Mouse (Mus musculus): ENCODE data around the gene Ifitm6. TPM values are rescaled to one million over a fixed set of nuclear protein-coding genes. Genes with fewer than 3 reads are reported as not detected.
"Not testable (repeated sequence)": the region's sequence is repeated elsewhere in the genome, so short reads cannot be mapped to it uniquely, and the experiment has no call there.

Gene Ifitm6
- polyA plus RNA-seq, 1 experiment from 2014 or later, result 0.97 TPM

DNA sequence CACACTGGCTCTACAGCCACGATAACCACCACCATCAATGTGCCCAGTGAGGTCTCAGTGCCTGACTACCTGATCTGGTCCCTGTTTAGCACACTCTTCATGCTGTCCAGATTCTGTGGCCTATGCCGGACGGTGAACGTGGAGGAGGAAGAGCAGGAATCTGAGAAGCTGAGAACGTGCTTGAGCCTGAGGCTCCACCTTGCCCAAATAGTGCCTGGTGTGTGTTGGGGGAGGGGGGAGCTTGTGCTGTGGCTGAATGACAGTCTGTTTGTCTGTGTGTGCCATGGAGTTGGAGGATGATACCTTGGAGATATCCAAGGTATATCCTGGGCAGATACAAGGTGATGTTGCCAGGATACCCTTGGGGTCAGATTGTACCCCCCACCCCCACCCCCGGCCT, 27.5 kb downstream of the Ifitm6 start:
- Histone ChIP-seq H3K9ac (ENCODE audit: low read length) (no peak overlapping the region), H3K36me3 (ENCODE audit: control insufficient read depth, insufficient read depth, low read length) (no peaks in the 10 kb centered on the region), H3K27me3 (ENCODE audit: control insufficient read depth, insufficient read depth, low read length) (no peaks in the 10 kb centered on the region), H3K4me2 (ENCODE audit: low read length) (no peak overlapping the region), H3K9me3 (ENCODE audit: control insufficient read depth, low read length) (peaks cover 4% of the 10 kb centered on the region; the same call in 1 of the 2 replicates), H3K27ac (replicated peaks in 1 of 2; ENCODE audit: control insufficient read depth in 1 of 2, insufficient read depth in 1 of 2, low read depth in 2 of 2, low read length in 2 of 2) (no peak overlapping the region), H3K4me1 (ENCODE audit: control insufficient read depth in 2 of 2, insufficient read depth in 2 of 2, low read length in 2 of 2) (no peaks in the 10 kb centered on the region), H3K4me3 (ENCODE audit: control insufficient read depth in 1 of 2, insufficient read depth in 1 of 2, low read depth in 1 of 2, low read length in 2 of 2) (no peak overlapping the region)
- WGBS, result 51% methylated on average over 6 of the region's 6 CpGs
- no peak for ATAC-seq (ENCODE audit: insufficient number of reproducible peaks, insufficient read depth, low FRiP score, low read depth)

DNA sequence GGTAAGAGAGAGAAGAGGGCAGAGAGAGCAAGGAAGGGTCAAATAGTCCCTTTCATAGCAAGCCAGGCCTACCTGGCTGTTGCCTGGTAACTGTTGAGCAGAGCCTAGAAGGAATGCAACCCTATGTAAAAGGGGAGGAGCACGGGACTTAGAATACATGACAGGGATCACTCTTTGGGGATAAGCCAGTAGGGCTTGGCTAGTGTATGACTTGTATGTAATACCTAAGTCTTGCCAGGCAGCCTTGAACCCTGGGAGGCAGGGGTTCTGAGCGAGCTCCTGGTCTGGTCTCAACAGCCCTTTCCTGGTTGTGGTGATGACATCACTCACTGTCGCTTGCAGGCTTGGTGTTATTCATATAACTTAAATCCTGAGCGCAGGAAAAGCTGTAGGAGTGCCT, 28.7 kb downstream of the Ifitm6 start:
- Histone ChIP-seq H3K27ac (replicated peaks in 1 of 2; ENCODE audit: control insufficient read depth in 1 of 2, insufficient read depth in 1 of 2, low read depth in 2 of 2, low read length in 2 of 2) (no peak overlapping the region), H3K9ac (ENCODE audit: low read length) (no peak overlapping the region), H3K36me3 (ENCODE audit: control insufficient read depth, insufficient read depth, low read length) (no peaks in the 10 kb centered on the region), H3K4me3 (ENCODE audit: control insufficient read depth in 1 of 2, insufficient read depth in 1 of 2, low read depth in 1 of 2, low read length in 2 of 2) (no peak overlapping the region), H3K4me2 (ENCODE audit: low read length) (no peak overlapping the region), H3K27me3 (ENCODE audit: control insufficient read depth, insufficient read depth, low read length) (no peaks in the 10 kb centered on the region), H3K4me1 (ENCODE audit: control insufficient read depth in 2 of 2, insufficient read depth in 2 of 2, low read length in 2 of 2) (no peaks in the 10 kb centered on the region), H3K9me3 (ENCODE audit: control insufficient read depth, low read length) (peaks cover 4% of the 10 kb centered on the region; the same call in 1 of the 2 replicates)
- 60% methylated on average over 4 of the region's 4 CpGs for WGBS
- ATAC-seq (ENCODE audit: insufficient number of reproducible peaks, insufficient read depth, low FRiP score, low read depth), result no peak

DNA sequence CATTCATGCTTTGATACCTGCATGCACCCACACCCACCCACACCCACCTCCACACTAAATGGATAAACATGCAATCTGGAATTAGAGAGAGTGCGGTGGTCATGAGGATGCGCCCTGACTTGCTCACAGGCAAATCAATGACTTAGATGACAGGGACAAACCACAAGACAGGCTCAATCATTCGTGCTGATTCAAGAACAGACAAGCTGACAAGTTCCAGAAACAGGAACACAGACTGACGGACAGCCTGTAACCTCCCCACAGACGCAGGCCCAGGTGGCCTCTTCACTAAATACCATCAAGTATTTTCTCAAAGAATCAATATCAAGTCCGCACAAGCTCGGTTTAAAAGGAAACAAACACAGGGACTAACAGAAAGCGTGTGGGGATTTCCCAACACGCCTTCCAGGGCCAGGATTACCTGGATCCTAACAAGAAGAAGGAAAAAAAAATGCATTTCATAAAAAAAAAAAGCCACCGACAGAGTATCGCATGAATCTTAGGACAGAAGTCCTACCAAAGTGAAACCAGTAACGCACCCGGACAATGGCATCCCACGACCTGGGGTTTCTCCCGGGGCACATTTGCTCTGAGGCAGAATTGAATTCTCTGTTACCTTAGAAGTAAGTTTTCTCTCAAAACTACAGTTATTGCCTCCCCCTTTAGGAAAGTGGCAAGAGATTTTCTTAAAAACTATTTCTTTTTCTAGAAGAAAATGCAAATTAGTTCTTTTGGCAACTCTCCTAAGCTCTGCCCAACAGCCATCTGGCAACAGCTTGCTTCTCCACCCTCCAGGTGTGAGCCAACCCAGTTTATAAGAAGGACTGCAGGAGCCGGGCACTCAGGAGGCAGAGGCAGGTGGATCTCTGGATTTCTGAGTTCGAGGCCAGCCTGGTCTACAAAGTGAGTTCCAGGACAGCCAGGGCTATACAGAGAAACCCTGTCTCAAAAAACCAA, 30.3 kb downstream of the Ifitm6 start:
- Histone ChIP-seq H3K36me3 (ENCODE audit: control insufficient read depth, insufficient read depth, low read length) (no peaks in the 10 kb centered on the region), H3K27me3 (ENCODE audit: control insufficient read depth, insufficient read depth, low read length) (no peaks in the 10 kb centered on the region), H3K4me3 (ENCODE audit: control insufficient read depth in 1 of 2, insufficient read depth in 1 of 2, low read depth in 1 of 2, low read length in 2 of 2) (no peak overlapping the region), H3K4me1 (ENCODE audit: control insufficient read depth in 2 of 2, insufficient read depth in 2 of 2, low read length in 2 of 2) (no peaks in the 10 kb centered on the region), H3K4me2 (ENCODE audit: low read length) (no peak overlapping the region), H3K27ac (replicated peaks in 1 of 2; ENCODE audit: control insufficient read depth in 1 of 2, insufficient read depth in 1 of 2, low read depth in 2 of 2, low read length in 2 of 2) (no peak overlapping the region), H3K9ac (ENCODE audit: low read length) (no peak overlapping the region), H3K9me3 (ENCODE audit: control insufficient read depth, low read length) (peaks cover 4% of the 10 kb centered on the region; the same call in 1 of the 2 replicates)
- ATAC-seq (ENCODE audit: insufficient number of reproducible peaks, insufficient read depth, low FRiP score, low read depth), result no peak
- WGBS, result 72% methylated on average over 17 of the region's 17 CpGs

DNA sequence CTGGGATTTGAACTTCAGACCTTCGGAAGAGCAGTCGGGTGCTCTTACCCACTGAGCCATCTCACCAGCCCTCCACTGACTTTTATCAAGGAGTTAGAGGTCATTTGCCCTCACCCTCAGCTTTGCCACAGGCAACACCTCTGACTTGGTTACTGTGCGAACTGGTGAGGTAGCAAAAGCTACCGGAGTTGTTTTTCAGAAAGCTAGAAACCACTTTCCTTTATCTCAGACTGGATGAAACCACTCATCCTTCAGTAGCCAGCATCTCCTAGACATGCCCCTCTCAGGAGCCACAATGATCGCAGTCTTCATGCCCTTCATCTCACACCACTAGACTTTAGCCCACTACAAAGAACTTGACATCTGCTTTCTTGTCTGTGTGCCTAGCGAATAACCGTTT, 34.8 kb downstream of the Ifitm6 start:
- H3K36me3 ChIP-seq (ENCODE audit: control insufficient read depth, insufficient read depth, low read length), result no peaks in the 10 kb centered on the region
- H3K4me2 ChIP-seq (ENCODE audit: low read length), result no peak overlapping the region
- no peak overlapping the region for H3K9ac ChIP-seq (ENCODE audit: low read length)
- H3K4me1 ChIP-seq (ENCODE audit: control insufficient read depth in 2 of 2, insufficient read depth in 2 of 2, low read length in 2 of 2), result no peaks in the 10 kb centered on the region
- no peak overlapping the region for H3K4me3 ChIP-seq (ENCODE audit: control insufficient read depth in 1 of 2, insufficient read depth in 1 of 2, low read depth in 1 of 2, low read length in 2 of 2)
- no peak for ATAC-seq (ENCODE audit: insufficient number of reproducible peaks, insufficient read depth, low FRiP score, low read depth)
- WGBS, result 55% methylated on average over 7 of the region's 7 CpGs
- H3K27ac ChIP-seq (replicated peaks in 1 of 2; ENCODE audit: control insufficient read depth in 1 of 2, insufficient read depth in 1 of 2, low read depth in 2 of 2, low read length in 2 of 2), result no peak overlapping the region
- H3K27me3 ChIP-seq (ENCODE audit: control insufficient read depth, insufficient read depth, low read length), result no peaks in the 10 kb centered on the region
- peaks cover 4% of the 10 kb centered on the region; the same call in 1 of the 2 replicates for H3K9me3 ChIP-seq (ENCODE audit: control insufficient read depth, low read length)

DNA sequence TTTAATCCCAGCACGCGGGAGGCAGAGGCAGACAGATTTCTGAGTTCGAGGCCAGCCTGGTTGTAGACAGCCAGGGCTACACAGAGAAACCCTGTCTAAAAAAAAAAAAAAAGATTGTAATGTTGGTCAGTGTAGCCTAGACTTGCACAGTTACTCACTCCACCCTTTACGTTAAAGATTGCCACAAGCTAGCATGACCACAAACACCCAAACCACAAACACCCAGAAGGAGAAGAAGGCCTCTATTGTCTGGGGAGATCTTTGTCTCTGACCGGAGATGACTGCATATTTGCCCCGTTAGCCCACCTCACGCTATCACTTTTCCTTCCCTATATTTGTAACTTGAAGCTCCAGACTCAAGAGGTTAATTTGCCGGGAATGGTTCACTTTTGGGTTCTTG, 36.0 kb downstream of the Ifitm6 start:
- H3K27ac ChIP-seq (replicated peaks in 1 of 2; ENCODE audit: control insufficient read depth in 1 of 2, insufficient read depth in 1 of 2, low read depth in 2 of 2, low read length in 2 of 2), result no peak overlapping the region
- 85% methylated on average over 8 of the region's 8 CpGs for WGBS
- H3K9ac ChIP-seq (ENCODE audit: low read length), result no peak overlapping the region
- H3K27me3 ChIP-seq (ENCODE audit: control insufficient read depth, insufficient read depth, low read length), result no peaks in the 10 kb centered on the region
- H3K4me3 ChIP-seq (ENCODE audit: control insufficient read depth in 1 of 2, insufficient read depth in 1 of 2, low read depth in 1 of 2, low read length in 2 of 2), result no peak overlapping the region
- H3K9me3 ChIP-seq (ENCODE audit: control insufficient read depth, low read length), result peaks cover 4% of the 10 kb centered on the region; the same call in 1 of the 2 replicates
- H3K36me3 ChIP-seq (ENCODE audit: control insufficient read depth, insufficient read depth, low read length), result no peaks in the 10 kb centered on the region
- no peak overlapping the region for H3K4me2 ChIP-seq (ENCODE audit: low read length)
- no peaks in the 10 kb centered on the region for H3K4me1 ChIP-seq (ENCODE audit: control insufficient read depth in 2 of 2, insufficient read depth in 2 of 2, low read length in 2 of 2)
- no peak for ATAC-seq (ENCODE audit: insufficient number of reproducible peaks, insufficient read depth, low FRiP score, low read depth)

DNA sequence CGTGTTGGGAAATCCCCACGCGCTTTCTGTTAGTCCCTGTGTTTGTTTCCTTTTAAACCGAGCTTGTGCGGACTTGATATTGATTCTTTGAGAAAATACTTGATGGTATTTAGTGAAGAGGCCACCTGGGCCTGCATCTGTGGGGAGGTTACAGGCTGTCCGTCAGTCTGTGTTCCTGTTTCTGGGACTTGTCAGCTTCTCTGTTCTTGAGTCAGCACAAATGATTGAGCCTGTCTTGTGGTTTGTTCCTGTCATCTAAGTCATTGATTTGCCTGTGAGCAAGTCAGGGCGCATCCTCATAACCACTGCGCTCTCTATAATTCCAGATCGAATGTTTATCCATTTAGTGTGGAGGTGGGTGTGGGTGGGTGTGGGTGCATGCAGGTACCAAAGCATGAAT, 41.0 kb downstream of the Ifitm6 start:
- not testable (repeated sequence) for H3K27me3 ChIP-seq (ENCODE audit: control insufficient read depth, insufficient read depth, low read length); H3K9ac ChIP-seq (ENCODE audit: low read length); H3K4me1 ChIP-seq (ENCODE audit: control insufficient read depth in 2 of 2, insufficient read depth in 2 of 2, low read length in 2 of 2); H3K36me3 ChIP-seq (ENCODE audit: control insufficient read depth, insufficient read depth, low read length); H3K27ac ChIP-seq (replicated peaks in 1 of 2; ENCODE audit: control insufficient read depth in 1 of 2, insufficient read depth in 1 of 2, low read depth in 2 of 2, low read length in 2 of 2); H3K9me3 ChIP-seq (ENCODE audit: control insufficient read depth, low read length); ATAC-seq (ENCODE audit: insufficient number of reproducible peaks, insufficient read depth, low FRiP score, low read depth); H3K4me2 ChIP-seq (ENCODE audit: low read length); H3K4me3 ChIP-seq (ENCODE audit: control insufficient read depth in 1 of 2, insufficient read depth in 1 of 2, low read depth in 1 of 2, low read length in 2 of 2)
- 87% methylated on average over 9 of the region's 9 CpGs for WGBS

DNA sequence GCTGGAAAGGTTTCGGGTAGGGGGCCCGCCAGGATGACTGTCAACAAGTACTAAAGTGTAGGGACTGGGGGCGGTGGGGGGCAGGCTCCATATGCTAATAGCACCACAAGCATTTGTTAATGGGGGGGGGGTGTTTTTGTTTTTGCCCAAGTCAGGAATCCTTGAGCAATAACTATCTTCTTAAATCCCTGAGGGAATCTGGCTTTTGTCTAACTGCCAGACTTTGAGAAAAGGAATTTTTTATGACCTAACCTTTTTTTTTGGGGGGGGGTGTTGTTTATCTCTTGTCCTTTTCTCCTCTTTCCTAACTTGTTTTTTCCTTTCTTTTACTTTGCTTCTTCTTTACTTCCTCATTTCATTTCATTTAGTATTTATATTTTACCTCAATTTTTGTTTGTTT, 42.3 kb downstream of the Ifitm6 start:
- Histone ChIP-seq H3K27ac (replicated peaks in 1 of 2; ENCODE audit: control insufficient read depth in 1 of 2, insufficient read depth in 1 of 2, low read depth in 2 of 2, low read length in 2 of 2) (no peak overlapping the region), H3K4me3 (ENCODE audit: control insufficient read depth in 1 of 2, insufficient read depth in 1 of 2, low read depth in 1 of 2, low read length in 2 of 2) (no peak overlapping the region), H3K36me3 (ENCODE audit: control insufficient read depth, insufficient read depth, low read length) (no peaks in the 10 kb centered on the region), H3K9me3 (ENCODE audit: control insufficient read depth, low read length) (no peaks in the 10 kb centered on the region), H3K4me1 (ENCODE audit: control insufficient read depth in 2 of 2, insufficient read depth in 2 of 2, low read length in 2 of 2) (peaks cover 7 to 9% of the 10 kb centered on the region in 2 experiments; a peak in 3 of 4 replicates), H3K27me3 (ENCODE audit: control insufficient read depth, insufficient read depth, low read length) (no peaks in the 10 kb centered on the region), H3K9ac (ENCODE audit: low read length) (no peak overlapping the region), H3K4me2 (ENCODE audit: low read length) (no peak overlapping the region)
- ATAC-seq (ENCODE audit: insufficient number of reproducible peaks, insufficient read depth, low FRiP score, low read depth), result no peak
- WGBS, result 22% methylated on average over 3 of the region's 3 CpGs
